Mouse (Mus musculus): ENCODE results near the gene Ucp3. TPM values are rescaled to one million over a fixed set of nuclear protein-coding genes. Genes with fewer than 3 reads are reported as not detected.

Ucp3 gene
- polyA plus RNA-seq, 1 experiment, result not detected

DNA sequence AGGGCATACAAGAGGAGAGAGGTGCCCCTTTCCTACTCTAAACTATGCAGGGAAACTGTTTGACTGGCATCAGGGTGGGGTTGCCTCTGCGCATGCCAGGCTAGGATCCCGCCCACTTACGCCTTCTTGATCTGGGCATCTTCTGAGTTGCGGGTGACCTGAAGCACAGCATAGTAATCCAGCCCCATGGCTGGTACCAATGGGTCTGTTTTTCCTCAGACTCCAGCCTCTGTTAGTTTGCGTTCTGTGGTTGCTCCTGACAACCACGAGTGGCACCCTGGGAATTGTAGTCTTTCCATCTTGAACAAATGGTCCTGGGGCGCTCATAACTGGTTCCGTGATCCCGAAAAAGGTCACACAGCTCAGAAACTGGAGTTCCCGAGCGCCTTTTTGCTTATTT lies 41.8 kb downstream of the Ucp3 start, which contains the start of gene Dnajb13:
Dnajb13 (minus strand) TSS at position 388 of the 400 bp plus-strand sequence.
- TF ChIP-seq POLR2A (IDR thresholded peaks at IDR 0.05; ENCODE audit: insufficient read depth, low read length) (no peak), EP300 (IDR thresholded peaks at IDR 0.05; ENCODE audit: insufficient read depth, low read depth, low read length) (no peak), CTCF (IDR thresholded peaks at IDR 0.05; ENCODE audit: low read depth, low read length) (no peak)
- Histone ChIP-seq H3K9ac (ENCODE audit: low read depth, poor library complexity, severe bottlenecking) (no peak within 1 kb of the TSS), H3K4me1 (ENCODE audit: control insufficient read depth, insufficient read depth, low read length) (no peaks in the 10 kb centered on the region), H3K4me3 (ENCODE audit: low read depth, low read length) (no peak within 1 kb of the TSS), H3K27me3 (ENCODE audit: control insufficient read depth, insufficient read depth, low read length, poor library complexity, severe bottlenecking) (no peaks in the 10 kb centered on the region), H3K9me3 (replicated peaks; ENCODE audit: control insufficient read depth, insufficient read depth, low read length, poor library complexity, severe bottlenecking) (no peaks in the 10 kb centered on the region), H3K36me3 (ENCODE audit: control insufficient read depth, insufficient read depth, low read length, poor library complexity, severe bottlenecking) (no peaks in the 10 kb centered on the region), H3K27ac (ENCODE audit: insufficient read depth, low read length) (no peak within 1 kb of the TSS)

DNA sequence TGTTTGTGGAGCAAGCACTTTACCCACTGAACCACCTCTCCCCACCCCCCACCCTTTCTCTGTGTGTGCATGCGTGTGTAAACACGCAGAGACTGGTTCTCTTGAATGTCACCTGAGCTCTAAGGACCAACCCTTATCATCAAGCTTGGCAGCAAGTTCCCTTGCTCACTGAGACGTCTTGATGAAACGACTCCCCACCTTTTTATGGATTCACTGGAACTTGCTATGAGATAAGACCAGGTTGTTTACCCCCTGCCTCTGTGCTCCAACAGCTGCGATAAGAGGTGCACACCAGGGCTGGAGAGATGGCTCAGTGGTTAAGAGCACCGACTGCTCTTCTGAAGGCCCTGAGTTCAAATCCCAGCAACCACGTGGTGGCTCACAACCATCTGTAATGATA lies 47.4 kb downstream of the Ucp3 start:
- Histone ChIP-seq H3K9ac (ENCODE audit: low read depth, poor library complexity, severe bottlenecking) (no peak overlapping the region), H3K36me3 (ENCODE audit: control insufficient read depth, insufficient read depth, low read length, poor library complexity, severe bottlenecking) (no peaks in the 10 kb centered on the region), H3K27ac (ENCODE audit: insufficient read depth, low read length) (no peak overlapping the region), H3K4me1 (ENCODE audit: control insufficient read depth, insufficient read depth, low read length) (no peaks in the 10 kb centered on the region), H3K27me3 (ENCODE audit: control insufficient read depth, insufficient read depth, low read length, poor library complexity, severe bottlenecking) (no peaks in the 10 kb centered on the region), H3K4me3 (ENCODE audit: low read depth, low read length) (no peak overlapping the region), H3K9me3 (replicated peaks; ENCODE audit: control insufficient read depth, insufficient read depth, low read length, poor library complexity, severe bottlenecking) (no peaks in the 10 kb centered on the region)
- TF ChIP-seq POLR2A (IDR thresholded peaks at IDR 0.05; ENCODE audit: insufficient read depth, low read length), result no peak
- TF ChIP-seq CTCF (IDR thresholded peaks at IDR 0.05; ENCODE audit: low read depth, low read length), result no peak
- TF ChIP-seq EP300 (IDR thresholded peaks at IDR 0.05; ENCODE audit: insufficient read depth, low read depth, low read length), result no peak

DNA sequence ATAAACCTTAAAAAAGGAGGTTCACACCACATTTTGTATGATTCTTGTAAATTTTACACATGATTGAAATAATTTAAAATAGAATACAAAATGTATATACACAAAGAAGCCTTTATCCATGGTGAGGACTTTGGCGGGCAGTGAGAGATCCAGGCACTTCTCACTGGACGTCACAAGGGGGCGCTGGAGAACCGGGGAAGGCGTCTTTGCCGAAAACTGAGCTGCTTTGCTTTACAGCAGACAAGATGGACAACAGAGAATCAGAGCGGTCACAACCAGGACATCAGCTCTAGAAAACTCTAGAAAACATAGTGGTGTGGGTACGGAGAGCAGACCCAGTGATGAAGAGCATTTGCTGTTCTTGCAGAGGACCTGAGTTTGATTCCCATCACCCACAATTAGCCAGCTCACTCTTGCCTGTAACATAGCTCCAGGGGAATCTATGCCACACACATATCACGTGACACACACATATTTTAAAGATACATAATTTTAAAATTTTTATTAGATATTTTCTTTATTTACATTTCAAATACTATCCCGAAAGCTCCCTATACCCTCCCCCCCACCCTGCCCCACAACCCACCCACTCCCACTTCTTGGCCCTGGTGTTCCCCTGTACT lies 48.0 kb downstream of the Ucp3 start:
- Histone ChIP-seq H3K4me3 (ENCODE audit: low read depth, low read length) (no peak overlapping the region), H3K9ac (ENCODE audit: low read depth, poor library complexity, severe bottlenecking) (no peak overlapping the region)
- TF ChIP-seq POLR2A (IDR thresholded peaks at IDR 0.05; ENCODE audit: insufficient read depth, low read length) (no peak), CTCF (IDR thresholded peaks at IDR 0.05; ENCODE audit: low read depth, low read length) (peak; percentile 97), EP300 (IDR thresholded peaks at IDR 0.05; ENCODE audit: insufficient read depth, low read depth, low read length) (no peak)

DNA sequence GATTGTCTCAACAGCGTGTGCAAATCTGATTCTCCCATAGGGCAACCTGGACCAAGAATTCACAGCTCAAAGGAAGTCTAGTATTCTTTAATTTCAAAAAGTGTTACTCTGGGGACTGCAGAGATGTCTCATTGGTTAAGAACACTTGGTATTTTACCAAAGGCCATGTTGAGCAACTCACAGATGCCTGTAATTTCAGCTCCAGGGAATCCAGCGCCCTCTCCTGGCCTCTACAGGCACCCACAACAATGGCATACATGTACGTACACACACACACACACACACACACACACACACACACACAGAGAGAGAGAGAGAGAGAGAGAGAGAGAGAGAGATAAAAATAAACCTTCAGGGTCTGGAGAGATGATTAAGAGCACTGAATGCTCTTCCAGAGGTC lies 49.4 kb downstream of the Ucp3 start:
- H3K4me3 ChIP-seq (ENCODE audit: low read depth, low read length), result no peak overlapping the region
- no peak for TF ChIP-seq EP300 (IDR thresholded peaks at IDR 0.05; ENCODE audit: insufficient read depth, low read depth, low read length)
- TF ChIP-seq POLR2A (IDR thresholded peaks at IDR 0.05; ENCODE audit: insufficient read depth, low read length), result no peak
- peak; percentile 17 for TF ChIP-seq CTCF (IDR thresholded peaks at IDR 0.05; ENCODE audit: low read depth, low read length)
- no peaks in the 10 kb centered on the region for H3K4me1 ChIP-seq (ENCODE audit: control insufficient read depth, insufficient read depth, low read length)
- no peak overlapping the region for H3K27ac ChIP-seq (ENCODE audit: insufficient read depth, low read length)
- no peaks in the 10 kb centered on the region for H3K27me3 ChIP-seq (ENCODE audit: control insufficient read depth, insufficient read depth, low read length, poor library complexity, severe bottlenecking)
- H3K9ac ChIP-seq (ENCODE audit: low read depth, poor library complexity, severe bottlenecking), result no peak overlapping the region
- H3K9me3 ChIP-seq (replicated peaks; ENCODE audit: control insufficient read depth, insufficient read depth, low read length, poor library complexity, severe bottlenecking), result no peaks in the 10 kb centered on the region
- H3K36me3 ChIP-seq (ENCODE audit: control insufficient read depth, insufficient read depth, low read length, poor library complexity, severe bottlenecking), result no peaks in the 10 kb centered on the region

More for the DNA sequence above, 48.0 kb downstream of the Ucp3 start:
- H3K9me3 ChIP-seq (replicated peaks; ENCODE audit: control insufficient read depth, insufficient read depth, low read length, poor library complexity, severe bottlenecking), result no peaks in the 10 kb centered on the region
- H3K36me3 ChIP-seq (ENCODE audit: control insufficient read depth, insufficient read depth, low read length, poor library complexity, severe bottlenecking), result no peaks in the 10 kb centered on the region
- H3K27me3 ChIP-seq (ENCODE audit: control insufficient read depth, insufficient read depth, low read length, poor library complexity, severe bottlenecking), result no peaks in the 10 kb centered on the region
- H3K4me1 ChIP-seq (ENCODE audit: control insufficient read depth, insufficient read depth, low read length), result no peaks in the 10 kb centered on the region
- H3K27ac ChIP-seq (ENCODE audit: insufficient read depth, low read length), result no peak overlapping the region

DNA sequence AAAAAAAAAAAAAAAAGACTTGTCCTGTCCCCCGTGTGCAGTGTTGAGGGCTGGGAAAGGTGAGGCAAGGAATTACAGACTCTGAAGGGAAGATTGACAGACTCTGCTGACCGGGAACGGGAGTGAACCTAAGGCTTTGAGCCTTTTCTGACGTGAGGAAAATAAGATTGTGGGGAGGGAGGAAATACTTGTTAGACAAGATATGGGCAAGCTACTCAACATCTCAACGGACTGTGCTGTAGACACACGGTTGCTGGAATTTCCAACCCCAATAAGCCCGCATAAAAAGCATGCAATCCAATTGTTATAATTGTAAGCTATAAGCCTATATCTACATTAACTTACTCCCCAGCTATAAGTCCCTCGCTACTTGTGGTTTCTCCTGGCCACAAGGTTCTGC lies 51.9 kb downstream of the Ucp3 start:
- TF ChIP-seq POLR2A (IDR thresholded peaks at IDR 0.05; ENCODE audit: insufficient read depth, low read length), result no peak
- TF ChIP-seq EP300 (IDR thresholded peaks at IDR 0.05; ENCODE audit: insufficient read depth, low read depth, low read length), result no peak
- TF ChIP-seq CTCF (IDR thresholded peaks at IDR 0.05; ENCODE audit: low read depth, low read length), result no peak
- H3K27ac ChIP-seq (ENCODE audit: insufficient read depth, low read length), result no peak overlapping the region
- no peaks in the 10 kb centered on the region for H3K36me3 ChIP-seq (ENCODE audit: control insufficient read depth, insufficient read depth, low read length, poor library complexity, severe bottlenecking)
- H3K9me3 ChIP-seq (replicated peaks; ENCODE audit: control insufficient read depth, insufficient read depth, low read length, poor library complexity, severe bottlenecking), result no peaks in the 10 kb centered on the region
- H3K4me3 ChIP-seq (ENCODE audit: low read depth, low read length), result no peak overlapping the region
- no peaks in the 10 kb centered on the region for H3K27me3 ChIP-seq (ENCODE audit: control insufficient read depth, insufficient read depth, low read length, poor library complexity, severe bottlenecking)
- no peaks in the 10 kb centered on the region for H3K4me1 ChIP-seq (ENCODE audit: control insufficient read depth, insufficient read depth, low read length)
- no peak overlapping the region for H3K9ac ChIP-seq (ENCODE audit: low read depth, poor library complexity, severe bottlenecking)

DNA sequence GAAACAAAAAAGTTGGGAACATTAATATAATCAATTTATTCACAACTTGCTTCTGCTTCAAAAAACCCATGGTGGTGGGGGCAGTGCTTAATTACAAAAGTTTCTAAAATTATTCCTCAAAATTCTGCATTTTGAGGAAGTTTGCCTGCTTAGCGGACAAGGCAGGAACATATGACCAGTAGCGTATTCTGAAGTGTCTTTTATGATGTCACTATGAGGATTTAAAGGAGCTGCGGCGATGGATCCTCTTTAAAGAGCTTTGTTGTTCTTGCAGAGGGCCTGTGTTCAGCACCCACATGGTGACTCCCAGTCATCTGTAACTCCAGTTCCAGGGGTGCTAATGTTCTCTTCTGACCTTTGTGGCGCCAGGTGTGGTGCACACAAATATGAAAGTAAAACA lies 58.0 kb downstream of the Ucp3 start:
- H3K9ac ChIP-seq (ENCODE audit: low read depth, poor library complexity, severe bottlenecking), result no peak overlapping the region
- H3K4me3 ChIP-seq (ENCODE audit: low read depth, low read length), result no peak overlapping the region
- H3K36me3 ChIP-seq (ENCODE audit: control insufficient read depth, insufficient read depth, low read length, poor library complexity, severe bottlenecking), result no peaks in the 10 kb centered on the region
- no peak for TF ChIP-seq EP300 (IDR thresholded peaks at IDR 0.05; ENCODE audit: insufficient read depth, low read depth, low read length)
- TF ChIP-seq CTCF (IDR thresholded peaks at IDR 0.05; ENCODE audit: low read depth, low read length), result no peak
- TF ChIP-seq POLR2A (IDR thresholded peaks at IDR 0.05; ENCODE audit: insufficient read depth, low read length), result no peak
- no peak overlapping the region for H3K27ac ChIP-seq (ENCODE audit: insufficient read depth, low read length)
- no peaks in the 10 kb centered on the region for H3K4me1 ChIP-seq (ENCODE audit: control insufficient read depth, insufficient read depth, low read length)
- H3K9me3 ChIP-seq (replicated peaks; ENCODE audit: control insufficient read depth, insufficient read depth, low read length, poor library complexity, severe bottlenecking), result no peaks in the 10 kb centered on the region
- no peaks in the 10 kb centered on the region for H3K27me3 ChIP-seq (ENCODE audit: control insufficient read depth, insufficient read depth, low read length, poor library complexity, severe bottlenecking)
